In the genomic region with DNA sequence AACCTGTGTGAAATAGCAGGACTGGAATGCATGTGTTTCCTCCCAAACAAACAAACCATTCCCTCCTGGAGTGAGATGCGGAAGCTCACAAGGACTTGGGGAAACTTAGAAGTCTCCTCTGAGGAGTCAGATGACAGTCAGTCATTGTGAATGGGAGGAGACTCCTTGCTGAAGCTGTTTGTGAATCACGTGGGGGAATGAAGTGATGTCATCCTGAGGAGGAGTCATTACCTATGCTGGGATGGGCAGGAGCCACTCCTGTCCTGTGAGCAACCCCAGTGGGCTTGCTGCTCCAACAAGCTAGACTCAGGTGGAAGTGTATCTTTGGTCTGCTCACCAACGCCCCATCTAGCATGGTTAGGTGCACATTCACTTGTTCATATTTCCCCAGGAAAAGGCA, we compare ENCODE assay signal across 14 mouse cellular contexts.
DNase-seq lines count a peak whose midpoint lies in the region; ATAC-seq and TF ChIP-seq lines count a peak whose summit lies in the region.
"Had no signal": no experiment of that assay in that cellular context is flagged by ENCODE, and none has a peak within 500 bp of the region (broad histone marks: within the 10 kb centered on the region; RNA-seq: fewer than 3 reads in every experiment).

No protein-coding gene starts in this region.

- WGBS in kidney, postnatal 0 days, result 51% methylated on average over 3 of the region's 3 CpGs
- WGBS in stomach, embryonic 14.5 days, result 42% methylated on average over 3 of the region's 3 CpGs

- peak; percentile 69; the same call in 1 of the 2 replicates for ATAC-seq in kidney, postnatal 0 days (replicated peaks; ENCODE audit: low FRiP score, low read depth)
- peak; percentile 33; the same call in 1 of the 2 replicates for ATAC-seq in stomach, embryonic 14.5 days (ENCODE audit: insufficient number of reproducible peaks, insufficient read depth, low FRiP score, low read depth)
- no peak for ATAC-seq in frontal cortex, adult (ENCODE audit: low TSS enrichment)
- ATAC-seq: liver, embryonic 12.5 days; midbrain, embryonic 15.5 days had no signal

- H3K4me3 ChIP-seq in kidney, postnatal 0 days (replicated peaks; ENCODE audit: low read depth, low read length), result no peak overlapping the region
- no peak overlapping the region for H3K4me3 ChIP-seq in stomach, embryonic 14.5 days (ENCODE audit: low read depth, low read length)
- H3K4me3 ChIP-seq: heart, embryonic 15.5 days; liver, embryonic 12.5 days; midbrain, embryonic 15.5 days had no signal

- H3K36me3 ChIP-seq in kidney, postnatal 0 days (ENCODE audit: insufficient read depth, low read length), result no peaks in the 10 kb centered on the region
- H3K36me3 ChIP-seq in stomach, embryonic 14.5 days (ENCODE audit: control insufficient read depth, insufficient read depth, low read length), result no peaks in the 10 kb centered on the region
- H3K36me3 ChIP-seq: heart, embryonic 15.5 days; liver, embryonic 12.5 days; midbrain, embryonic 15.5 days had no signal

- no peak for TF ChIP-seq CTCF in kidney, postnatal 0 days (IDR thresholded peaks at IDR 0.05; ENCODE audit: low read depth)

- H3K9me3 ChIP-seq in kidney, postnatal 0 days (replicated peaks; ENCODE audit: low read length), result no peaks in the 10 kb centered on the region
- H3K9me3 ChIP-seq in stomach, embryonic 14.5 days (ENCODE audit: control insufficient read depth, low read depth, low read length), result no peaks in the 10 kb centered on the region
- H3K9me3 ChIP-seq: heart, embryonic 15.5 days; liver, embryonic 12.5 days; midbrain, embryonic 15.5 days had no signal

- H3K9ac ChIP-seq in kidney, postnatal 0 days (ENCODE audit: low read depth, low read length), result no peak overlapping the region
- H3K9ac ChIP-seq in stomach, embryonic 14.5 days (replicated peaks; ENCODE audit: low read depth, low read length), result no peak overlapping the region
- H3K9ac ChIP-seq: heart, embryonic 15.5 days; liver, embryonic 12.5 days; midbrain, embryonic 15.5 days had no signal

- H3K4me2 ChIP-seq in kidney, postnatal 0 days (ENCODE audit: low read length), result no peak overlapping the region
- no peak overlapping the region for H3K4me2 ChIP-seq in stomach, embryonic 14.5 days (replicated peaks; ENCODE audit: low read depth, low read length)
- H3K4me2 ChIP-seq: heart, embryonic 15.5 days; liver, embryonic 12.5 days; midbrain, embryonic 15.5 days had no signal

- H3K4me1 ChIP-seq in kidney, postnatal 0 days (replicated peaks; ENCODE audit: insufficient read depth, low read length), result peaks cover 2% of the 10 kb centered on the region; the same call in 1 of the 2 replicates
- H3K4me1 ChIP-seq in stomach, embryonic 14.5 days (ENCODE audit: control insufficient read depth, insufficient read depth, low read length), result 0 out of 2 replicates have a peak, but pooled peaks cover 2% of the 10 kb centered on the region
- H3K4me1 ChIP-seq: liver, embryonic 12.5 days; midbrain, embryonic 15.5 days had no signal

- no peak overlapping the region for H3K27ac ChIP-seq in kidney, postnatal 0 days
- peak overlapping the region; percentile 24; the same call in 1 of the 2 replicates for H3K27ac ChIP-seq in stomach, embryonic 14.5 days (ENCODE audit: low read length)
- H3K27ac ChIP-seq: heart, embryonic 15.5 days; liver, embryonic 12.5 days; midbrain, embryonic 15.5 days had no signal

- H3K27me3 ChIP-seq in kidney, postnatal 0 days (ENCODE audit: insufficient read depth, low read length), result no peaks in the 10 kb centered on the region
- H3K27me3 ChIP-seq in stomach, embryonic 14.5 days (ENCODE audit: control insufficient read depth, insufficient read depth, low read length), result no peaks in the 10 kb centered on the region
- H3K27me3 ChIP-seq: heart, embryonic 15.5 days; liver, embryonic 12.5 days; midbrain, embryonic 15.5 days had no signal

- DNase-seq in kidney, postnatal 0 days (ENCODE audit: low spot score), result no peak
- no peak for DNase-seq in kidney, adult 18-20 months
- DNase-seq in ES-CJ7 (ENCODE audit: low read depth, low spot score), result peak; percentile 65
- DNase-seq in fibroblast of lung, adult 2 months (ENCODE audit: low read depth), result peak; percentile 40
- no peak for DNase-seq in right cerebral cortex, postnatal 10 days (ENCODE audit: low spot score in 2 of 2)
- no peak for DNase-seq in T-cell, adult 2 months (ENCODE audit: low spot score)
- DNase-seq: adrenal gland, postnatal 14 days; cerebellum, postnatal 36 days; kidney, adult 8-10 months had no signal

Comparison
In these comparisons a context has a peak if more than half of its experiments do, and no peak if none do; other contexts are left out.
1. DNase-seq: peak in ES-CJ7 (single experiment) and fibroblast of lung, adult 2 months (single experiment); none in kidney, postnatal 0 days (single experiment), kidney, adult 18-20 months (single experiment), right cerebral cortex, postnatal 10 days (0 of 2) and T-cell, adult 2 months (single experiment).